Mouse (Mus musculus): ENCODE results near the gene Pacs2. TPM values are rescaled to one million over a fixed set of nuclear protein-coding genes. Genes with fewer than 3 reads are reported as not detected.

The Pacs2 gene
- 3.9 and 4.0 TPM in 2 replicates for polyA plus RNA-seq (2015; fragmentation: Nextera tagmentation; extraction: Ambion mirVana)

- H3K4me1 ChIP-seq (ENCODE audit: insufficient read depth), result peaks cover 35% of the 10 kb centered on the region
- ATAC-seq (peak; percentile 94), DNase-seq (peak; percentile 96)
- H3K4me2 ChIP-seq (ENCODE audit: low read depth, low read length), result peak within 1 kb of the TSS; percentile 99
- no peaks in the 10 kb centered on the region for H3K27me3 ChIP-seq (ENCODE audit: insufficient read depth, low read length)
- H3K4me3 ChIP-seq (ENCODE audit: low read depth, low read length), result peak within 1 kb of the TSS; percentile 76
- H3K9ac ChIP-seq (replicated peaks), result peak within 1 kb of the TSS; percentile 91
- 8% methylated on average over 42 of the region's 85 CpGs for WGBS (ENCODE audit: insufficient replicate concordance)
- TF ChIP-seq CTCF (IDR thresholded peaks at IDR 0.05; ENCODE audit: low read depth) (no peak), EP300 (IDR thresholded peaks at IDR 0.05; ENCODE audit: low read depth) (no peak)
- H3K36me3 ChIP-seq (replicated peaks; ENCODE audit: insufficient read depth, low read length), result no peaks in the 10 kb centered on the region
- peak within 1 kb of the TSS; percentile 87 for H3K27ac ChIP-seq (ENCODE audit: low read depth)
- no peaks in the 10 kb centered on the region for H3K9me3 ChIP-seq (ENCODE audit: low read length)
Measured at GRCm38 (mm10) chr12:113013604-113014558, at the start of gene Pacs2. Gene Pacs2 (plus strand): TSS chr12:113014508.

GRCm38 (mm10) chr12:112965783-112966182, 48.5 kb upstream of the Pacs2 start:
- no peak overlapping the region for H3K4me3 ChIP-seq (ENCODE audit: low read depth, low read length)
- TF ChIP-seq CTCF (IDR thresholded peaks at IDR 0.05; ENCODE audit: low read depth) (no peak), EP300 (IDR thresholded peaks at IDR 0.05; ENCODE audit: low read depth) (no peak)

GRCm38 (mm10) chr12:112968943-112969342, 45.4 kb upstream of the Pacs2 start:
- WGBS (ENCODE audit: insufficient replicate concordance), result 84% methylated on average over 8 of the region's 8 CpGs
- peaks cover 92% of the 10 kb centered on the region for H3K36me3 ChIP-seq (replicated peaks; ENCODE audit: insufficient read depth, low read length)
- DNase-seq, result no peak

More at GRCm38 (mm10) chr12:112965783-112966182, 48.5 kb upstream of the Pacs2 start:
- H3K27me3 ChIP-seq (ENCODE audit: insufficient read depth, low read length), result no peaks in the 10 kb centered on the region
- H3K9ac ChIP-seq (replicated peaks), result no peak overlapping the region
- H3K36me3 ChIP-seq (replicated peaks; ENCODE audit: insufficient read depth, low read length), result peaks cover 94% of the 10 kb centered on the region
- H3K4me2 ChIP-seq (ENCODE audit: low read depth, low read length), result no peak overlapping the region
- no peaks in the 10 kb centered on the region for H3K4me1 ChIP-seq (ENCODE audit: insufficient read depth)
- no peak overlapping the region for H3K27ac ChIP-seq (ENCODE audit: low read depth)
- 93% methylated on average over 13 of the region's 13 CpGs for whole genome bisulfite sequencing (ENCODE audit: insufficient replicate concordance)
- H3K9me3 ChIP-seq (ENCODE audit: low read length), result no peaks in the 10 kb centered on the region
- DNase-seq, result no peak
- no peak for ATAC-seq

GRCm38 (mm10) chr12:112969616-112970015, 44.7 kb upstream of the Pacs2 start:
- Histone ChIP-seq H3K9me3 (ENCODE audit: low read length) (no peaks in the 10 kb centered on the region), H3K36me3 (replicated peaks; ENCODE audit: insufficient read depth, low read length) (peaks cover 87% of the 10 kb centered on the region), H3K4me3 (ENCODE audit: low read depth, low read length) (no peak overlapping the region), H3K27me3 (ENCODE audit: insufficient read depth, low read length) (no peaks in the 10 kb centered on the region), H3K9ac (replicated peaks) (no peak overlapping the region), H3K4me1 (ENCODE audit: insufficient read depth) (no peaks in the 10 kb centered on the region), H3K27ac (ENCODE audit: low read depth) (no peak overlapping the region), H3K4me2 (ENCODE audit: low read depth, low read length) (no peak overlapping the region)
- 83% methylated on average over 6 of the region's 6 CpGs for WGBS (ENCODE audit: insufficient replicate concordance)
- TF ChIP-seq EP300 (IDR thresholded peaks at IDR 0.05; ENCODE audit: low read depth), result no peak
- TF ChIP-seq CTCF (IDR thresholded peaks at IDR 0.05; ENCODE audit: low read depth), result no peak
- no peak for DNase-seq
- no peak for ATAC-seq

More at GRCm38 (mm10) chr12:112968943-112969342, 45.4 kb upstream of the Pacs2 start:
- Histone ChIP-seq H3K9me3 (ENCODE audit: low read length) (no peaks in the 10 kb centered on the region), H3K27me3 (ENCODE audit: insufficient read depth, low read length) (no peaks in the 10 kb centered on the region), H3K27ac (ENCODE audit: low read depth) (no peak overlapping the region), H3K4me2 (ENCODE audit: low read depth, low read length) (no peak overlapping the region), H3K4me1 (ENCODE audit: insufficient read depth) (no peaks in the 10 kb centered on the region), H3K4me3 (ENCODE audit: low read depth, low read length) (no peak overlapping the region), H3K9ac (replicated peaks) (no peak overlapping the region)
- ATAC-seq, result no peak
- TF ChIP-seq EP300 (IDR thresholded peaks at IDR 0.05; ENCODE audit: low read depth), result no peak
- no peak for TF ChIP-seq CTCF (IDR thresholded peaks at IDR 0.05; ENCODE audit: low read depth)

- Histone ChIP-seq H3K27me3 (ENCODE audit: insufficient read depth, low read length) (no peaks in the 10 kb centered on the region), H3K4me3 (ENCODE audit: low read depth, low read length) (no peak overlapping the region), H3K9me3 (ENCODE audit: low read length) (no peaks in the 10 kb centered on the region), H3K9ac (replicated peaks) (no peak overlapping the region), H3K27ac (ENCODE audit: low read depth) (no peak overlapping the region), H3K4me2 (ENCODE audit: low read depth, low read length) (no peak overlapping the region), H3K4me1 (ENCODE audit: insufficient read depth) (peaks cover 7% of the 10 kb centered on the region), H3K36me3 (replicated peaks; ENCODE audit: insufficient read depth, low read length) (peaks cover 58% of the 10 kb centered on the region)
- TF ChIP-seq EP300 (IDR thresholded peaks at IDR 0.05; ENCODE audit: low read depth), result no peak
- no peak for TF ChIP-seq CTCF (IDR thresholded peaks at IDR 0.05; ENCODE audit: low read depth)
- DNase-seq (no peak), ATAC-seq (no peak)
- WGBS (ENCODE audit: insufficient replicate concordance), result 77% methylated on average over 9 of the region's 9 CpGs
Measured at GRCm38 (mm10) chr12:112974736-112975135, 39.6 kb upstream of the Pacs2 start.

- no peaks in the 10 kb centered on the region for H3K9me3 ChIP-seq (ENCODE audit: low read length)
- peak within 1 kb of the TSS; percentile 79 for H3K4me3 ChIP-seq (ENCODE audit: low read depth, low read length)
- under 1% methylated on average over 68 of the region's 80 CpGs for WGBS (ENCODE audit: insufficient replicate concordance)
- TF ChIP-seq CTCF (IDR thresholded peaks at IDR 0.05; ENCODE audit: low read depth) (peak; percentile 63), EP300 (IDR thresholded peaks at IDR 0.05; ENCODE audit: low read depth) (no peak)
- H3K27me3 ChIP-seq (ENCODE audit: insufficient read depth, low read length), result no peaks in the 10 kb centered on the region
- peak within 1 kb of the TSS; percentile 91 for H3K4me2 ChIP-seq (ENCODE audit: low read depth, low read length)
- H3K4me1 ChIP-seq (ENCODE audit: insufficient read depth), result peaks cover 7% of the 10 kb centered on the region
- H3K27ac ChIP-seq (ENCODE audit: low read depth), result peak within 1 kb of the TSS; percentile 78
- ATAC-seq (peak; percentile 95), DNase-seq (peak; percentile 88)
- peaks cover 58% of the 10 kb centered on the region for H3K36me3 ChIP-seq (replicated peaks; ENCODE audit: insufficient read depth, low read length)
- peak within 1 kb of the TSS; percentile 80 for H3K9ac ChIP-seq (replicated peaks)
Measured at GRCm38 (mm10) chr12:112976371-112977073, 37.8 kb upstream of the Pacs2 start, which contains the start of gene Btbd6. Gene Btbd6 (plus strand): TSS chr12:112976482.

All from liver, postnatal 0 days (tissue).